Mouse (Mus musculus): ENCODE results near the gene Trpm6.

DNA sequence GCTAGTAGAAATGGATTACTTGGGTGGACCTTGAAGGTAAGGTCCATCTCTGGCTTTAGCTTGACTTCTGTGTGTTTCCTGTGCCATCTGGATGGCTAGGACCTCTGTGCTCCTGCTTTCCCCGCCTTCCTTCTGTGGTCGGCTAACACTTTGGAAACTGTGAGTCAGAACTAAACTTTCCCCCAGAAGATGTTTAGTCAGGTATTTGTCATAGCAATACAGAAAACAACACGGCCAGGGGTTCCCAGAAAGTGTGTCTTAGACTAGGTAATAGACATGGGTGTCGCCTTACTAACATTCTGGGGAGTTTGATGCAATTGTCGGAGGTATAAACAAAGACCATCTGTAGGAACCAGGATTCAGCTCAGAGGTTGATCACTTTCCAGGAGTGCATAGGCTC lies 16.6 kb downstream of the Trpm6 start:
- TF ChIP-seq POLR2A (IDR thresholded peaks at IDR 0.05; ENCODE audit: control insufficient read depth in 1 of 2, insufficient read depth in 1 of 2, low read depth in 1 of 2, low read length in 2 of 2, poor library complexity in 1 of 2) (no peak), CTCF (IDR thresholded peaks at IDR 0.05 in 2 of 3, conservative IDR thresholded peaks at IDR 0.05 in 1 of 3; ENCODE audit: control insufficient read depth in 1 of 3, insufficient read depth in 1 of 3, low read depth in 2 of 3, low read length in 3 of 3, poor library complexity in 1 of 3, severe bottlenecking in 1 of 3) (no peak), USF2 (IDR thresholded peaks at IDR 0.05; ENCODE audit: borderline replicate concordance in 1 of 2, insufficient read depth in 1 of 2, low read depth in 1 of 2, low read length in 2 of 2) (no peak), TBP (IDR thresholded peaks at IDR 0.05; ENCODE audit: low read depth, low read length) (no peak), CHD2 (IDR thresholded peaks at IDR 0.05; ENCODE audit: low read length) (no peak), CHD1 (IDR thresholded peaks at IDR 0.05; ENCODE audit: low read depth, low read length) (no peak), RAD21 (IDR thresholded peaks at IDR 0.05; ENCODE audit: low read depth, low read length) (no peak), ELF1 (IDR thresholded peaks at IDR 0.05; ENCODE audit: low read depth, low read length) (no peak), MAZ (IDR thresholded peaks at IDR 0.05; ENCODE audit: low read depth, low read length) (no peak), POLR2AphosphoS2 (IDR thresholded peaks at IDR 0.05; ENCODE audit: low read length) (no peak), E2F4 (IDR thresholded peaks at IDR 0.05; ENCODE audit: borderline replicate concordance, low read depth, low read length) (no peak), RCOR1 (IDR thresholded peaks at IDR 0.05; ENCODE audit: low read depth, low read length) (no peak), EP300 (IDR thresholded peaks at IDR 0.05; ENCODE audit: low read depth in 1 of 2, low read length in 2 of 2) (no peak)
